Mouse (Mus musculus) cerebellum, postnatal 10 days (tissue): ENCODE data around the gene Bud31.
"Not testable (repeated sequence)": the region's sequence is repeated elsewhere in the genome, so short reads cannot be mapped to it uniquely, and the experiment has no call there.

Experiments used
- DNase-seq, 2 experiments: peaks; one replicate each; pipeline ENCODE4 v3.0.0; 2021; ENCODE audit warnings: mixed read lengths in 2 of 2

The Bud31 gene

GRCm38 (mm10) chr5:145129773-145130172 lies 10.4 kb upstream of the Bud31 start:
- DNase-seq = not testable (repeated sequence)

- no peak for DNase-seq
Observed at GRCm38 (mm10) chr5:145130191-145130590, 10.0 kb upstream of the Bud31 start.

- no peak for DNase-seq
Observed at GRCm38 (mm10) chr5:145130995-145131394, 9.2 kb upstream of the Bud31 start.

GRCm38 (mm10) chr5:145133275-145133674 lies 6.9 kb upstream of the Bud31 start:
- DNase-seq = not testable (repeated sequence)

GRCm38 (mm10) chr5:145138836-145139235 lies 1.3 kb upstream of the Bud31 start:
- DNase-seq = peak; percentile 30 to 45

GRCm38 (mm10) chr5:145140611-145141010 lies 449 bp downstream of the Bud31 start:
- DNase-seq = peak in 1 of 2 experiments; percentile 22

- DNase-seq = no peak
Observed at GRCm38 (mm10) chr5:145147748-145148147, 7.6 kb downstream of the Bud31 start.

GRCm38 (mm10) chr5:145149294-145149693 lies 9.1 kb downstream of the Bud31 start:
- no peak for DNase-seq

GRCm38 (mm10) chr5:145152690-145153089 lies 12.5 kb downstream of the Bud31 start:
- no peak for DNase-seq

- DNase-seq = no peak
Observed at GRCm38 (mm10) chr5:145161361-145161760, 21.2 kb downstream of the Bud31 start.

- DNase-seq = no peak
Observed at GRCm38 (mm10) chr5:145164710-145165109, 24.5 kb downstream of the Bud31 start.

GRCm38 (mm10) chr5:145165184-145165583 lies 25.0 kb downstream of the Bud31 start:
- no peak for DNase-seq

- DNase-seq = peak; percentile 95 to 99
Observed at GRCm38 (mm10) chr5:145166536-145167305, 26.6 kb downstream of the Bud31 start, which contains the start of the genes Ptcd1 and Cpsf4. Gene Ptcd1, minus strand, starts transcription at chr5:145167108. Gene Cpsf4, plus strand, starts transcription at chr5:145167213.

GRCm38 (mm10) chr5:145167306-145167661 lies 27.1 kb downstream of the Bud31 start:
- no peak for DNase-seq

- no peak for DNase-seq
Observed at GRCm38 (mm10) chr5:145178461-145178980, 38.4 kb downstream of the Bud31 start.

- no peak for DNase-seq
Observed at GRCm38 (mm10) chr5:145185244-145185643, 45.1 kb downstream of the Bud31 start.

GRCm38 (mm10) chr5:145189416-145189815 lies 49.3 kb downstream of the Bud31 start:
- no peak for DNase-seq

GRCm38 (mm10) chr5:145190373-145190772 lies 50.2 kb downstream of the Bud31 start:
- no peak for DNase-seq

GRCm38 (mm10) chr5:145190875-145191798 lies 51.0 kb downstream of the Bud31 start:
- DNase-seq = peak; percentile 95 to 97

GRCm38 (mm10) chr5:145191962-145192361 lies 51.8 kb downstream of the Bud31 start, which contains the start of gene Atp5j2:
Gene Atp5j2, minus strand, starts transcription at chr5:145192062.
- no peak for DNase-seq
